Mouse (Mus musculus): ENCODE measurements at regions not wholly inside any gene's neighbourhood (a gene's known extent, or its start where the extent isn't known, plus 50 kb on each side); places are given as distances from the start of the nearest gene placed in this dataset.

GRCm38 (mm10) chr17:13566680-13567079 is 193.7 kb upstream of the Afdn start:
- Histone ChIP-seq H3K4me2 (ENCODE audit: low read depth) (no peak overlapping the region), H3K27me3 (ENCODE audit: control insufficient read depth, insufficient read depth, low read length) (no peaks in the 10 kb centered on the region), H3K4me3 (ENCODE audit: insufficient read depth in 1 of 2, low read depth in 2 of 2, low read length in 2 of 2) (no peak overlapping the region), H3K36me3 (replicated peaks; ENCODE audit: control insufficient read depth, insufficient read depth, low read depth) (no peaks in the 10 kb centered on the region), H3K9ac (replicated peaks) (no peak overlapping the region), H3K9me3 (ENCODE audit: control insufficient read depth, low read length) (no peaks in the 10 kb centered on the region), H3K4me1 (replicated peaks; ENCODE audit: control insufficient read depth in 2 of 2, insufficient read depth in 2 of 2, low read length in 1 of 2) (no peaks in the 10 kb centered on the region), H3K27ac (no peak overlapping the region)
- DNase-seq (ENCODE audit: low read depth in 3 of 3, low spot score in 3 of 3) (no peak), ATAC-seq (ENCODE audit: insufficient read depth) (no peak)
- TF ChIP-seq CTCF (IDR thresholded peaks at IDR 0.05; ENCODE audit: low read depth) (no peak), EP300 (IDR thresholded peaks at IDR 0.05; ENCODE audit: low read depth) (no peak)
- WGBS (ENCODE audit: insufficient replicate concordance) = 57% methylated on average over 7 of the region's 7 CpGs

- TF ChIP-seq CTCF (IDR thresholded peaks at IDR 0.05; ENCODE audit: low read depth) = no peak
- TF ChIP-seq EP300 (IDR thresholded peaks at IDR 0.05; ENCODE audit: low read depth) = no peak
- H3K9ac ChIP-seq (replicated peaks) = no peak overlapping the region
- WGBS (ENCODE audit: insufficient replicate concordance) = 62% methylated on average over 3 of the region's 3 CpGs
- H3K4me3 ChIP-seq (ENCODE audit: insufficient read depth in 1 of 2, low read depth in 2 of 2, low read length in 2 of 2) = no peak overlapping the region
- no peak overlapping the region for H3K27ac ChIP-seq
- no peaks in the 10 kb centered on the region for H3K4me1 ChIP-seq (replicated peaks; ENCODE audit: control insufficient read depth in 2 of 2, insufficient read depth in 2 of 2, low read length in 1 of 2)
- no peaks in the 10 kb centered on the region for H3K9me3 ChIP-seq (ENCODE audit: control insufficient read depth, low read length)
- ATAC-seq (ENCODE audit: insufficient read depth) (no peak), DNase-seq (ENCODE audit: low read depth in 3 of 3, low spot score in 3 of 3) (no peak)
- H3K27me3 ChIP-seq (ENCODE audit: control insufficient read depth, insufficient read depth, low read length) = no peaks in the 10 kb centered on the region
- H3K4me2 ChIP-seq (ENCODE audit: low read depth) = no peak overlapping the region
- no peaks in the 10 kb centered on the region for H3K36me3 ChIP-seq (replicated peaks; ENCODE audit: control insufficient read depth, insufficient read depth, low read depth)
These were observed 193.2 kb upstream of the Afdn start for GRCm38 (mm10) chr17:13567183-13567582.

DNA sequence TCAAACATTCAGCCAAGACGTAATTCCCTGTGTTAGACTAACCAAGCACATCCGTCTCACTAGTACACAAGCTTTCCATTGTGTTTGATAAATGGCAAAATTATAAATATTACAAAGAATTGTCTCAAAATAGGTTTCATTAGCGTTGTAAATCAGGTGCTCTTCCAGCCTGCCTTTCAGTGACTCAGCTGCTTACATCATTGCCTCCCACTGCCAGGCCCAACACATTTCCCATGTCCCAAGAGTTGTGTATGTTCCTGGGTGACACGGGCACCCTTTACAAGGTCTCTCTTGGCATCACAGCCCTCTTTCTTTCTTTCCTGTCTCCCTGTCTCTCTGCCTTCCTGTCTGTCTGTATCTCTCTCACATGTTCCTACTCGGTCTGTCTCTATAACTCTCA is 189.5 kb upstream of the Afdn start:
- H3K9me3 ChIP-seq (ENCODE audit: control insufficient read depth, low read length) = no peaks in the 10 kb centered on the region
- DNase-seq (ENCODE audit: low read depth in 3 of 3, low spot score in 3 of 3) = no peak
- peaks cover 0 to 2% of the 10 kb centered on the region in 2 experiments; a peak in 1 of 4 replicates for H3K4me1 ChIP-seq (replicated peaks; ENCODE audit: control insufficient read depth in 2 of 2, insufficient read depth in 2 of 2, low read length in 1 of 2)
- no peak overlapping the region for H3K9ac ChIP-seq (replicated peaks)
- no peaks in the 10 kb centered on the region for H3K36me3 ChIP-seq (replicated peaks; ENCODE audit: control insufficient read depth, insufficient read depth, low read depth)
- H3K27ac ChIP-seq = no peak overlapping the region
- TF ChIP-seq EP300 (IDR thresholded peaks at IDR 0.05; ENCODE audit: low read depth) (no peak), CTCF (IDR thresholded peaks at IDR 0.05; ENCODE audit: low read depth) (no peak)
- H3K27me3 ChIP-seq (ENCODE audit: control insufficient read depth, insufficient read depth, low read length) = no peaks in the 10 kb centered on the region
- 58% methylated on average over 5 of the region's 5 CpGs for WGBS (ENCODE audit: insufficient replicate concordance)
- no peak for ATAC-seq (ENCODE audit: insufficient read depth)
- H3K4me3 ChIP-seq (ENCODE audit: insufficient read depth in 1 of 2, low read depth in 2 of 2, low read length in 2 of 2) = no peak overlapping the region
- H3K4me2 ChIP-seq (ENCODE audit: low read depth) = no peak overlapping the region

- Histone ChIP-seq H3K4me2 (ENCODE audit: low read depth) (no peak overlapping the region), H3K27me3 (ENCODE audit: control insufficient read depth, insufficient read depth, low read length) (no peaks in the 10 kb centered on the region), H3K4me1 (replicated peaks; ENCODE audit: control insufficient read depth in 2 of 2, insufficient read depth in 2 of 2, low read length in 1 of 2) (peaks cover 0 to 2% of the 10 kb centered on the region in 2 experiments; a peak in 1 of 4 replicates), H3K36me3 (replicated peaks; ENCODE audit: control insufficient read depth, insufficient read depth, low read depth) (no peaks in the 10 kb centered on the region), H3K4me3 (ENCODE audit: insufficient read depth in 1 of 2, low read depth in 2 of 2, low read length in 2 of 2) (no peak overlapping the region), H3K27ac (no peak overlapping the region), H3K9me3 (ENCODE audit: control insufficient read depth, low read length) (no peaks in the 10 kb centered on the region), H3K9ac (replicated peaks) (no peak overlapping the region)
- TF ChIP-seq CTCF (IDR thresholded peaks at IDR 0.05; ENCODE audit: low read depth) = no peak
- TF ChIP-seq EP300 (IDR thresholded peaks at IDR 0.05; ENCODE audit: low read depth) = peak; percentile 65
- WGBS (ENCODE audit: insufficient replicate concordance) = 28% methylated on average over 8 of the region's 8 CpGs
- DNase-seq (ENCODE audit: low read depth in 3 of 3, low spot score in 3 of 3) (no peak), ATAC-seq (ENCODE audit: insufficient read depth) (peak; percentile 86)
These were observed 188.0 kb upstream of the Afdn start for GRCm38 (mm10) chr17:13572204-13572833.

DNA sequence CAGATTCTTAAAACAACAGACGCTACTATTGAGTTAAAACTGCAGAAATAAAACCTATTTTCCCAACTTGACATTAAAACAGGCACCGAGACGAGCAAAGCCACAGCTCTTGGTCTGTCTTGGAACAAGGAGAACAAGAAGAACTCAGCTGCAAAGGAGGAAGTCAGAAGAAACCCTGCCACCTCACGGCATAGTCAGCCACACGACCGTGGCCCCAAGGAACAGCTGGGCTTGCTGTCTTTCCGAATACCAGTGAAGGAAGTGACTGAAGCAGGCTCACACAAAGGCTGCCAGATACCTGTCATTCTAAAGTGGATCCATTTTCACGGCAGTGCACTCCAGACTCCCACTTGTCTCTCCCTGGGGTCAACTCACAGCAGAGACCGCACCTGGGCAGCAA is 187.3 kb upstream of the Afdn start:
- no peaks in the 10 kb centered on the region for H3K9me3 ChIP-seq (ENCODE audit: control insufficient read depth, low read length)
- no peak overlapping the region for H3K9ac ChIP-seq (replicated peaks)
- no peak overlapping the region for H3K4me3 ChIP-seq (ENCODE audit: insufficient read depth in 1 of 2, low read depth in 2 of 2, low read length in 2 of 2)
- TF ChIP-seq EP300 (IDR thresholded peaks at IDR 0.05; ENCODE audit: low read depth) (no peak), CTCF (IDR thresholded peaks at IDR 0.05; ENCODE audit: low read depth) (no peak)
- ATAC-seq (ENCODE audit: insufficient read depth) (no peak), DNase-seq (ENCODE audit: low read depth in 3 of 3, low spot score in 3 of 3) (no peak)
- H3K4me2 ChIP-seq (ENCODE audit: low read depth) = no peak overlapping the region
- H3K27ac ChIP-seq = no peak overlapping the region
- WGBS (ENCODE audit: insufficient replicate concordance) = 31% methylated on average over 9 of the region's 9 CpGs
- H3K36me3 ChIP-seq (replicated peaks; ENCODE audit: control insufficient read depth, insufficient read depth, low read depth) = no peaks in the 10 kb centered on the region
- H3K4me1 ChIP-seq (replicated peaks; ENCODE audit: control insufficient read depth in 2 of 2, insufficient read depth in 2 of 2, low read length in 1 of 2) = peaks cover 0 to 2% of the 10 kb centered on the region in 2 experiments; a peak in 1 of 4 replicates
- no peaks in the 10 kb centered on the region for H3K27me3 ChIP-seq (ENCODE audit: control insufficient read depth, insufficient read depth, low read length)

All from liver, embryonic 14.5 days (tissue).